Mouse (Mus musculus) CH12F3 (cell line): Measurements from ENCODE around the gene Gm10643.

Experiments used
- in situ Hi-C: fragments of 300-500 bp; cut with MboI; formaldehyde crosslinking; loops from 2 replicates; pipeline ENCODE4 v1.14.3; 2020; ENCODE audit warnings: low sequenced_read_pairs

Gene Gm10643

GRCm38 (mm10) chr8:84042066-84042947 lies 22.6 kb downstream of the Gm10643 start, which contains the start of gene Il27ra:
Il27ra (minus strand) TSS chr8:84042589.
- in situ Hi-C loops: no loop called here

- in situ Hi-C loops: loop anchor here (10.0 kb wide), 1 partner anchor 136 kb away; no protein-coding TSS in a partner anchor
Measured at GRCm38 (mm10) chr8:84039050-84039449, 25.9 kb downstream of the Gm10643 start.

- in situ Hi-C loops: loop anchor here (10.0 kb wide), 1 partner anchor 137 kb away; no protein-coding TSS in a partner anchor
Measured at GRCm38 (mm10) chr8:84038015-84038414, 26.9 kb downstream of the Gm10643 start.

- in situ Hi-C loops: loop anchor here (10.0 kb wide), 1 partner anchor 142 kb away; no protein-coding TSS in a partner anchor
Measured at GRCm38 (mm10) chr8:84032777-84033176, 32.2 kb downstream of the Gm10643 start.

- in situ Hi-C loops: no loop called here
Measured at GRCm38 (mm10) chr8:84029272-84029671, 35.7 kb downstream of the Gm10643 start.

GRCm38 (mm10) chr8:84027449-84027848 lies 37.5 kb downstream of the Gm10643 start:
- in situ Hi-C loops: no loop called here

GRCm38 (mm10) chr8:84025863-84026262 lies 39.1 kb downstream of the Gm10643 start:
- in situ Hi-C loops: no loop called here

GRCm38 (mm10) chr8:84024171-84024570 lies 40.8 kb downstream of the Gm10643 start:
- in situ Hi-C loops: no loop called here

GRCm38 (mm10) chr8:84023631-84024030 lies 41.3 kb downstream of the Gm10643 start:
- in situ Hi-C loops: no loop called here

- in situ Hi-C loops: no loop called here
Measured at GRCm38 (mm10) chr8:84023085-84023484, 41.9 kb downstream of the Gm10643 start.

- in situ Hi-C loops: no loop called here
Measured at GRCm38 (mm10) chr8:84021569-84021968, 43.4 kb downstream of the Gm10643 start.

GRCm38 (mm10) chr8:84021096-84021495 lies 43.8 kb downstream of the Gm10643 start, which contains the start of gene Palm3:
Palm3 (plus strand) TSS chr8:84021471.
- in situ Hi-C loops: no loop called here

- in situ Hi-C loops: no loop called here
Measured at GRCm38 (mm10) chr8:84019738-84020137, 45.2 kb downstream of the Gm10643 start.

GRCm38 (mm10) chr8:84015833-84016232 lies 49.1 kb downstream of the Gm10643 start:
- in situ Hi-C loops: no loop called here
